Mouse (Mus musculus) kidney, embryonic 15.5 days (tissue): ENCODE measurements around the gene Cstf2t. TPM values are rescaled to one million over a fixed set of nuclear protein-coding genes. Genes with fewer than 3 reads are reported as not detected.

Source experiments
- ATAC-seq: fragments of 200-750 bp; cut with Nextera tagmentation; replicated peaks from 2 replicates; pipeline ENCODE4 v1.8.0; 2017; ENCODE audit warnings: moderate TSS enrichment; ENCODE audit not compliant: low FRiP score
- H3K27ac ChIP-seq: fragments of 300-500 bp; sonication (generic); 2 replicates; pipeline ENCODE4 v1.5.1; 2015; ENCODE audit warnings: mild to moderate bottlenecking, inconsistent platforms
- H3K27me3 ChIP-seq: fragments of 300-500 bp; sonication (generic); 2 replicates; pipeline ENCODE4 v1.6.1; 2015; ENCODE audit warnings: inconsistent platforms
- H3K36me3 ChIP-seq: fragments of 300-500 bp; sonication (generic); 2 replicates; pipeline ENCODE4 v1.6.1; 2015; ENCODE audit warnings: inconsistent platforms
- H3K4me1 ChIP-seq: fragments of 300-500 bp; sonication (generic); 2 replicates; pipeline ENCODE4 v1.6.1; 2015; ENCODE audit warnings: inconsistent platforms
- H3K4me2 ChIP-seq: fragments of 300-500 bp; sonication (generic); 2 replicates; pipeline ENCODE4 v1.6.1; 2015; ENCODE audit warnings: moderate library complexity, mild to moderate bottlenecking, inconsistent platforms
- H3K4me3 ChIP-seq: fragments of 300-500 bp; sonication (generic); replicated peaks from 2 replicates; pipeline ENCODE4 v1.5.1; 2015; ENCODE audit warnings: mild to moderate bottlenecking, inconsistent platforms
- H3K9ac ChIP-seq: fragments of 300-500 bp; sonication (generic); 2 replicates; pipeline ENCODE4 v1.6.1; 2015; ENCODE audit warnings: mild to moderate bottlenecking, inconsistent platforms
- H3K9me3 ChIP-seq: fragments of 300-500 bp; sonication (generic); replicated peaks from 2 replicates; pipeline ENCODE4 v1.6.1; 2016; ENCODE audit warnings: inconsistent platforms
- WGBS: fragments of 180-500 bp; shearing (Covaris S2); methylation state at CpG from one replicate; pipeline ENCODE4 v1.1.7; 2015; ENCODE audit warnings: mixed read lengths; 5-methylcytosine and 5-hydroxymethylcytosine counted together
- polyA plus RNA-seq: library from polyadenylated mRNA; unstranded; fragments of >200 nt; fragmentation: Nextera tagmentation; extraction: Ambion mirVana; gene quantifications from 2 replicates; pipeline ENCODE4 v1.2.1, GENCODE M21; 2015

Gene Cstf2t
- 47.1 and 51.5 TPM in 2 replicates for polyA plus RNA-seq

DNA sequence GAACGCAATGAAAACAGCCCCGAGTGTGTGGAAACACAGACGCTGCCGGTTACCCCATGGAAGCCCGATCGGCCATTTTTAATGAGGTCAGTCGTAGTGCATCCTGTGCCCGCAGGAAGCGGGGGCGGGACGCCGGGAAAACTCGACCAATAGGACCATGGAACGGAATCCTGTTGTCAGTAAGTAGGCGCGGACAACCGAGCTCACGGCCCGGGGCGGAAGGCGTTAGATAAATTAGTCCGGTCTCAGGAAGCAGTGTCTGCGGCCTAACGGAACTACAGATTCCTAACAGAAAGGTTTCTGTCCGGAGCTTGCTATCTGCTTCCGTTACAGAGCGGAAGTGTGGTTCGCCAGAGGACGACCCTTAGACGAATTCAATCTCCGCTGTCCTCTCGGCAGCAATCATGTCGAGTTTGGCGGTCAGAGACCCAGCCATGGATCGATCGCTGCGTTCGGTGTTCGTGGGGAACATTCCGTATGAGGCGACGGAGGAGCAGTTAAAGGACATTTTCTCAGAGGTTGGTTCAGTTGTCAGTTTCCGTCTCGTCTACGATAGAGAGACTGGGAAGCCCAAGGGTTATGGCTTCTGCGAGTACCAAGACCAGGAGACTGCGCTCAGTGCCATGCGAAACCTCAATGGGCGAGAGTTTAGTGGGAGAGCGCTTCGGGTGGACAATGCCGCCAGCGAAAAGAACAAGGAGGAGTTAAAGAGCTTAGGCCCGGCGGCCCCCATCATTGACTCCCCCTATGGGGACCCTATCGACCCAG is at the start of gene Cstf2t:
TSS of gene Cstf2t (plus strand) at position 176 of the 768 bp plus-strand sequence.
- Histone ChIP-seq H3K27ac (peak within 1 kb of the TSS; percentile 83), H3K4me1 (peaks cover 20% of the 10 kb centered on the region), H3K9me3 (peaks cover 10% of the 10 kb centered on the region), H3K9ac (peak within 1 kb of the TSS; percentile 68), H3K27me3 (no peaks in the 10 kb centered on the region), H3K4me2 (peak within 1 kb of the TSS; percentile 74), H3K4me3 (peak within 1 kb of the TSS; percentile 73), H3K36me3 (peaks cover 36% of the 10 kb centered on the region)
- peak; percentile 100 for ATAC-seq
- WGBS, result 3% methylated on average over 56 of the region's 56 CpGs

DNA sequence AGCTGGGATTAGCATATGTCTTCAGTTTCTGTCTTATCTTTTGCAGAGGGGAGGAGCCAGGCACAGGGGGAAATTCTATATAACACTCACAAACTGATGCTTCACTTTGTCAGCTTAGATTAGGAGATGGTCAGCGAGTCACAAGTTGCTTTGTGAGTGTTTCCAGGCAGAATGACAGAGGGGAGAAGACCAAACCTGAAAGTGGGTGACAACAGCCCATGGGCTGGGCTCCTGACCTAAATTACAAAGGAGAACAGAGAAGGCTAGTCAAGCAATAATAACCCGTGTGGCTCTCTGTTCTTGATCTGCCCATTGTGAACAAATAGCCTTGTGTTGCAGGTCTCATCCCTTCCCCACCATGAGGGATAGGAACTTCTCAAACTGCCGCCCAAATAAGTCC is 43.7 kb upstream of the Cstf2t start:
- H3K4me1 ChIP-seq, result no peaks in the 10 kb centered on the region
- H3K9me3 ChIP-seq, result no peaks in the 10 kb centered on the region
- no peak for ATAC-seq
- no peaks in the 10 kb centered on the region for H3K27me3 ChIP-seq
- H3K4me2 ChIP-seq, result no peak overlapping the region
- WGBS, result 75% methylated on average over 3 of the region's 3 CpGs
- H3K36me3 ChIP-seq, result no peaks in the 10 kb centered on the region
- no peak overlapping the region for H3K4me3 ChIP-seq
- H3K9ac ChIP-seq, result no peak overlapping the region
- H3K27ac ChIP-seq, result no peak overlapping the region

DNA sequence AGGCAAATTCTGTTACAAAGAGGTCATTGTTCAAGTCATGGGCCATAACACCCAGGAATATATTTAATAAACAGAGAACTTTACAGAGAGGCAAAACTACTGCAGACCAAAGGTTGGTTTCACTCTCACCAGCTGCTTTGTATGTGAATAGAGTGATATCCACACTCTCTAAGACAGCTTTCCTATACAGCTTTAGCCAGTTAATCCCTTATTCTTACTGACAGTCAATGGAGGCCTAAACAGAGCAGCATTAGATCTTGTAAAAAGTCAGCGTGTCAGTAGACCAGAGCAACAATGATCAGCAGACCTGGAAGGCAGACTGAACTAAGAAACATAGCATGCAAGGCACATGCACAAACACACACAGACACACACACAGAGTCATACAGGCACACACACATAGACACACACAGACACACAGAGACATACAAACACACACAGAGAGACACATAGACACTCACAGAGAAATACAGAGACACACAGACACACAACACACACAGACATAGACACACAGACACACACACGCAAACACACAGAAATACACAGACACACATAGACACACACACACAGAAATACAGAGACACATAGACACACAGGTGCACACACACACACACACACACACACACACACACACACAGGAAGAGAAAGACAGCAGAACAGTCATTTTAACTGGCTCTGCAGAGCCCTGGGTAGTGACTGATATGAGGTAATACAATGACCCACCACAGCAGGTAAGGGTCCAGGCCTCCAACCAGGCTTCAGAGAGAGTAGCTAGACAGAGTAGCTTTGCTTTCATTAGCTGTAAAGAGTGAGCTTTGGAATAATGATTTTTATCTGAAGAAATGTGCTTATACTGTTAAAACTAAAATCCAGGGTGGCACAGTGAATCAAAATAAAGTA is 41.4 kb upstream of the Cstf2t start:
- no peak for ATAC-seq

DNA sequence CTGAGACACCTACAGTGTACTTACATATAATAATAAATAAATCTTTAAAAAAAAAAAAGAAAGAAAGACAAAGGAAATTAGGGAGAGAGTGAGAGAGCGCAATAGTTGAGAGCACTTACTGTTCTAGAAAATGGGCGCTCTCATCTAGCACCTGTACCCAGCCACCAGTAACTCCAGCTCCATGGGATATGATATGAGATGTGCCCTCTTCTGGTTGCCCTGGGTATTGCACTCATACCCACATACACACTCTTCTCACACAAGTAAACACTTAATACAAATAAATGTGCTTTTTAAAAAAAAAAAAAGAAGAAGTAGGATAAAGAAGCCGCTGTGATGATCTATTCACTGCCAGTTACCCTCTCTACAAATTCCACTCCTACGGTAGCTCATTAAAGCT is 36.0 kb upstream of the Cstf2t start:
- Histone ChIP-seq H3K9me3 (no peaks in the 10 kb centered on the region), H3K9ac (no peak overlapping the region), H3K27ac (no peak overlapping the region), H3K4me3 (no peak overlapping the region), H3K4me2 (no peak overlapping the region), H3K27me3 (no peaks in the 10 kb centered on the region), H3K36me3 (no peaks in the 10 kb centered on the region), H3K4me1 (no peaks in the 10 kb centered on the region)
- no peak for ATAC-seq
- 92% methylated on average over 4 of the region's 4 CpGs for WGBS

More for the DNA sequence above, 41.4 kb upstream of the Cstf2t start:
- H3K4me3 ChIP-seq, result no peak overlapping the region
- no peak overlapping the region for H3K9ac ChIP-seq
- H3K4me1 ChIP-seq, result no peaks in the 10 kb centered on the region
- 84% methylated on average over 2 of the region's 2 CpGs for WGBS
- no peak overlapping the region for H3K4me2 ChIP-seq
- H3K9me3 ChIP-seq, result no peaks in the 10 kb centered on the region
- H3K36me3 ChIP-seq, result no peaks in the 10 kb centered on the region
- H3K27ac ChIP-seq, result no peak overlapping the region
- no peaks in the 10 kb centered on the region for H3K27me3 ChIP-seq

DNA sequence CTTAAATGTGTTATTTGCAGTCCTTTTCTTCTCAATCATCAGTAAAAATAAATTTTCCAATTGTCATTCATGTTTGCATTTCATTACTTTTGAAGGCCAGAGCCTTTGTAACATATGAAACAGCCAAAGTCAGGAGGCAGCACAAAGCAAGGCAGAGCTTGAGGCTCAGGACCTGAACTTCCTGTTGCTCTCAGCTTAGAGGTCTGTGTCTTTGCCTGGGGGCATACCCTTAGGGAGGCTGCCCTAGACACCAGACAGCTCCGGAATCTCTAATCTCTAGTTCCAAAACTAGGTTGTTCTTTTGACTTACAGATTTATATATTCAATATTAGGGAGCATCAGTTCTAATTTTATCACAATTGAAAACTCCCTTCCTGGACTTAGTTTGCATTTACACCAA is 17.9 kb upstream of the Cstf2t start:
- Histone ChIP-seq H3K36me3 (no peaks in the 10 kb centered on the region), H3K27ac (no peak overlapping the region), H3K4me1 (no peaks in the 10 kb centered on the region), H3K9me3 (no peaks in the 10 kb centered on the region), H3K27me3 (no peaks in the 10 kb centered on the region), H3K4me3 (no peak overlapping the region), H3K4me2 (no peak overlapping the region), H3K9ac (no peak overlapping the region)
- WGBS, result 52% methylated on average over 1 of the region's 1 CpGs
- ATAC-seq, result no peak

DNA sequence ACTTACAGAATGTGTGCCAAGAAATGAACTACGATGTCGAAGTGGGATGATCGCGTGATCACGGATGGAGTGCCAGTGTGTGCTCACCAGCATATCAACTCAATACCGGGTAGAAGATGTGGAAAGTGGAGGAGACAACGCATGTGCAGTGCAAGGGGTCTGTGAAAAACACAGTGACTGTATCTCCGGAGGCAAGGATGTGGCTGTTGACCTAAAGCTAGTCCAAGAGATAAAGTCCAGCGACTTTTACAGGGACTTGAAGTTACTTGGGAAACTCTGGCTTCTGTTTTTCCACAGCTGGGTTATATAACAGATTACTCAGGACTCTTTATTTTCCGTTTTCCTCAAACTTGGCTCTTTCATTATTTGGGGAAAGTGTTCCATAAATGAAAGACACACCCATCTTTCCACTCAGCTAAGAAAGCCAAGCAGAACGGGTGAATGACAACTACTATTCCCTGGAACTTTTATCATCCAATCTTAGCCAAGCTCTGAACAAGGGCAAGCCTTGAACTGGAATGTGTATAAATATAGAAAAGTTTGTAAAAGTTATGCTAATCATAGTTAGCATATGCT is 17.3 kb upstream of the Cstf2t start:
- Histone ChIP-seq H3K4me3 (no peak overlapping the region), H3K4me1 (no peaks in the 10 kb centered on the region), H3K9me3 (no peaks in the 10 kb centered on the region), H3K4me2 (no peak overlapping the region), H3K9ac (no peak overlapping the region), H3K27me3 (no peaks in the 10 kb centered on the region), H3K27ac (no peak overlapping the region), H3K36me3 (no peaks in the 10 kb centered on the region)
- ATAC-seq, result no peak
- 71% methylated on average over 11 of the region's 11 CpGs for WGBS

DNA sequence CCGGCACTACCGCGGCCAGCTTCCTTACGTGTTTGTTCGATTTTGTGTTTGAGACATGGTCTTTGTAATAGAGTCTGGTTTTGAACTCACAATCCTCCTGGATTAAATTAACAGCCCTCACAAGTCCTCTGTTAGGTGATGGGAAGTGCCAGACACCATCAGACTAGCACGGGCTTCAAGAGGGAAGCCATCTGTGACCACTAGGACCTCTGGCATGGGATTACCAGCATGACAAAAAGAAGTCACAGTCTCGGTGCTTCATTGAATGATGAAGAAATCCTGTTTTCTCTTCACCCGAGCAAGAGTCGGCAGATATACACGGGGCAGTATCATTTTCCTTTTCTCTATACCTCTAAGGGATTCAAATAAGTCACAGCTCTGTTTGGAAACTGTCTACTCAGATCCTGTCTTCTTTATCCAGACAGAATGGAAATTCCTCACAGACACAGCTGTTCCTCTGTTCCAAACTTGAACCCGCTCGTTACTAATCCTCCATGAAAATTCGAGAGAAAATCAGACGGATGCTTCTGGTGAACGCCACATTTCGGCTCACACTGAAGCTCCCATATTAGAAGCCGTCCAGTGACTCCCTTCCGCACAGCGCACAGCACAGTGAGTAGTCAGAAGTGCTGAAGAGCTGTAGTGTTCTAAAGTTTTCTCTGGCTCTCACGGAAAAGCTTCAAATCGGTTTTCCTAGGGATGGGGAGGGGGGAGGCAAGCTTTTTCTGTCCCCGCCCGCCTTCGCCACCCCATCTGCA is 8.5 kb upstream of the Cstf2t start:
- no peak overlapping the region for H3K9ac ChIP-seq
- H3K27me3 ChIP-seq, result no peaks in the 10 kb centered on the region
- no peak overlapping the region for H3K27ac ChIP-seq
- H3K9me3 ChIP-seq, result no peaks in the 10 kb centered on the region
- H3K4me2 ChIP-seq, result peak overlapping the region; percentile 23
- 60% methylated on average over 24 of the region's 24 CpGs for WGBS
- no peak overlapping the region for H3K4me3 ChIP-seq
- no peaks in the 10 kb centered on the region for H3K36me3 ChIP-seq
- ATAC-seq, result no peak
- peaks cover 9% of the 10 kb centered on the region; the same call in 1 of the 2 replicates for H3K4me1 ChIP-seq

DNA sequence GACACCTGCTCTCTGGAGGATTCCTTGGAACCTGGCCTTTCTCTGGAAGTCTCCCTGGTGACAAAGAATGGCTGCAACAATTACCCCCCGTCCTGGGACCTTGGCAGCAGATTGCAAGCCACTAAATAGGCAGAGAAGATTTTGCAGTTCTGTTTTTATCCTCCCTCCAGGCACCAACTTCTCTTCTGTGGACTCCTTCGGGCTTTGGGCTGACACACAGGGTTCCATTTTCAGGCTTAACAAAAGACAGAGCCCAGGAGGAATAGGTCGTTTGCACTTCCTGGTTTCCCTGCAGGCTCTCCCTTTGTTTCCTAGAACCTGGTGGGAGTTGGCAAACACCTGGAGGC is 7.9 kb upstream of the Cstf2t start:
- Histone ChIP-seq H3K9me3 (no peaks in the 10 kb centered on the region), H3K27ac (no peak overlapping the region), H3K4me2 (peak overlapping the region; percentile 23), H3K4me3 (no peak overlapping the region), H3K36me3 (no peaks in the 10 kb centered on the region), H3K9ac (no peak overlapping the region), H3K4me1 (peaks cover 9% of the 10 kb centered on the region; the same call in 1 of the 2 replicates), H3K27me3 (no peaks in the 10 kb centered on the region)
- ATAC-seq, result no peak
- WGBS, result 24% methylated on average over 3 of the region's 3 CpGs

DNA sequence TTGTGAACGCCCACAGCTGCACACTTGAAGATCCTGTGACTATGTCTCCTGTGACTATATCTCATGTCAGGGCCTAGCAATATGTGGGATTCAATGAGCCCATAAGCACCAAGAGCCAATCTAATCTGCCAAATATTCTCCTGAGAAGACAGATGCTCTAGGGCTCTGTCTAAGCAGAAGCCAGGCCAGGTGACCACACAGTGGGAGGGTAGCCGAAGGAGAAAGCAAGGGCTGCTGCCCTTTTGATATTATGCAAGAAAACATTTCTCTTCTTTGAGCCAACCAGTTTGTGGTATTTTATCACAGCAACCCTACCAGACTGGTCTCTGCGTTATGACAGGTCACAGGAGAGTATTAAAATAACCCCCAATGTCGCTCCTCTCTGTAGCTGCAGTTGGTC is 6.5 kb upstream of the Cstf2t start:
- no peak overlapping the region for H3K4me2 ChIP-seq
- ATAC-seq, result no peak
- H3K9ac ChIP-seq, result no peak overlapping the region
- no peaks in the 10 kb centered on the region for H3K36me3 ChIP-seq
- H3K4me1 ChIP-seq, result peaks cover 9% of the 10 kb centered on the region; the same call in 1 of the 2 replicates
- H3K9me3 ChIP-seq, result no peaks in the 10 kb centered on the region
- no peak overlapping the region for H3K27ac ChIP-seq
- WGBS, result 93% methylated on average over 4 of the region's 4 CpGs
- H3K27me3 ChIP-seq, result no peaks in the 10 kb centered on the region
- H3K4me3 ChIP-seq, result no peak overlapping the region

DNA sequence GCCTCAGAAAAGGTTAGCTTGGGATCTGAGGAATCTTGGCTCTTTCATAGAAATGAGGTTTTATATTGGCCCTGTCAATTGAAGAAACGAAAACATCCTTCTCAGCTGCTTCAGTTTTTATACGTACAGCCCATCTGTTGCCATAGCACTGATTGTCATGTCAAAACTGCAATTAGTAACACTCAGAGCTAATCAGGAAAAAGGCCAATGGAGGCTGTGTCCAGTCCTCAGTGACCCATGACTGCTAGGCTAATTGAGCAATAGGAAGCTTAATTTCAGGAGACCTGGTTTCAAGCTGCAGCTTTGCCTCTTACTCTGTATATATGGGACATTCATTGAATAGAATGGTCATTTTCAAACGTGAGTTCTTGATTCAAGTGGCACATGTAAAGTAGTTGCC is 4.4 kb upstream of the Cstf2t start:
- Histone ChIP-seq H3K4me2 (no peak overlapping the region), H3K36me3 (no peaks in the 10 kb centered on the region), H3K4me3 (no peak overlapping the region), H3K27ac (no peak overlapping the region), H3K9me3 (no peaks in the 10 kb centered on the region), H3K9ac (no peak overlapping the region), H3K4me1 (peaks cover 11% of the 10 kb centered on the region), H3K27me3 (no peaks in the 10 kb centered on the region)
- no peak for ATAC-seq
- WGBS, result 63% methylated on average over 3 of the region's 3 CpGs

DNA sequence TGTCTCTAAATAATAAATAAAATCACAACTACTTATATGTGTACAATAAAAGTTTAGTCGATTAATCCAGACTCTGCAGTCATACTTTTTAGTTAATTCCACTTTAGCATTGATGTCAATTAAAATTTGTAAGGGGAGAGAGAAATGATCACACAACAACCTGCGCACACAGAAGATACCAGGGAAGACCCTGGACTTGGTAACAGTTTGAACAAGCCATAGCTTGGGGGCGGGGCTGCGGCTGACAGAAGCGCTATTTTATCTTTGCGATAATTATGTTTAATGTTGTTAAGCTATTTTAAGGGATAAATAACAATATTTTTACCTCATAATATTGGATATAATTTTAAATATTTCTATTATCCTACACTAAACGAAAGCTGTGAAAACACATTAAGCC is 411 bp upstream of the Cstf2t start:
- H3K4me3 ChIP-seq, result peak overlapping the region; percentile 73
- peaks cover 20% of the 10 kb centered on the region for H3K4me1 ChIP-seq
- H3K9me3 ChIP-seq, result peaks cover 10% of the 10 kb centered on the region
- peak overlapping the region; percentile 57 for H3K27ac ChIP-seq
- no peaks in the 10 kb centered on the region for H3K27me3 ChIP-seq
- H3K36me3 ChIP-seq, result peaks cover 35% of the 10 kb centered on the region
- whole genome bisulfite sequencing, result 20% methylated on average over 7 of the region's 7 CpGs
- peak; percentile 47; the same call in 1 of the 2 replicates for ATAC-seq
- peak overlapping the region; percentile 74 for H3K4me2 ChIP-seq
- peak overlapping the region; percentile 18; the same call in 1 of the 2 replicates for H3K9ac ChIP-seq
